Mouse (Mus musculus): ENCODE measurements around the gene Olfr424. TPM values are rescaled to one million over a fixed set of nuclear protein-coding genes. Genes with fewer than 3 reads are reported as not detected.

Gene Olfr424
- polyA plus RNA-seq (2012; rRNA removed), result not detected in 2 replicates

DNA sequence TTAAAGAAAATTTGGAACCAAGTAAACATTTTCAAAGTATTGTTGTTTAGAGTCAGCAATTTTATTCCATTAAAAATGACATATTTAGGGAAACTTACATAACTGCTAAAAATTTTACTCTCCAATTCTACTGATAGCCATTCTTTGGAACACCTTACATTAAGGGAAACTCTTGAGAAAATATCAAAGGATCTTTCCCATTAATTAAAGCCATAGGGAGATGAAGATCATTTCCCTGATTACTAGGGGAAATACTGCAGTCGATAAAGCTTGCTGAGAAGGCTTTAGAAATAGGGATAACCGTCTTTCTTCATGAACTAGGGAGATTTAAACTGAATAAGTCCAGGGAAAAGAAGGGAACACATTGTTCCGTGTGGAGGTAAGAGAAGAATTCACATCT is at the start of gene Olfr424:
Gene Olfr424 (plus strand): TSS at position 301 of the 400 bp plus-strand sequence.

DNA sequence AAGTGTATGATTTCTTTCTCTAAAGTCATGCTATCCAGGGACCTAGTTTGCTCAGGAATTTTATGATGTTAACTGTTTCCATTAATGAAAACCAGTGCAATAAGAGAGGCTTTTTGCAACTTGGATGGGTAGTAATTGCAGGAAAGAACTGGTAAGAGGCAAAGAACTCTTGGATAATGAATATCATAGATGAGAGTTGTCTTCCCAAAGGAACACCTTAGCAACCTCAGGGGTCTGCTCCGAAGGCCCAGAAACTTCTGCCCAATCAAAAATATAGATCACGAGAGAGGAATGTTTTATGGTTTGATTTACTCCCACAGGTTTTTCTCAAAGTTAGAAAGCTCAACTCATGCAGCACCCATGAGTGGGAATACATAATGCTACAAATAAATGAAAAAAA is 47.3 kb upstream of the Olfr424 start, which contains the start of gene Olfr429:
Gene Olfr429 (plus strand): TSS at position 301 of the 400 bp plus-strand sequence.

DNA sequence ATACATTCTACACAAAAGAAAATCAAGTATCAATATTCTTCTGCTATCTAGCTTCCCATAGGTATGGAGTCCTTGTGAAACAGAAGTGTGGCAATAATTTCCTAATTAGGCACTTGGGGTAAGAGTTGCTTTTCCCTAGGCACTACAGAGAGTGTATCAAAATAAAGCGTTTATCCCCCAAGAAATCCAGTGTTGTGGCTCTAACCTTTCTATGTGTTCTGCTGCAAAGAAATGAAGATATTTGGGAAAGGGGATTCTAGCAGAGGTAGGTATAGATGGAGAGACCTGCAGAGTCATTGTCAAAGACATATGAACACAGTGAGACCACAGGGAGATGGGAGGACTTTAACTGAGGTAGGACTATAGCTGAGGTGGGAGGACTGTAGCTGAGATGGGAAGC is 34.7 kb upstream of the Olfr424 start, which contains the start of gene Olfr427:
Gene Olfr427 (plus strand): TSS at position 301 of the 400 bp plus-strand sequence.

DNA sequence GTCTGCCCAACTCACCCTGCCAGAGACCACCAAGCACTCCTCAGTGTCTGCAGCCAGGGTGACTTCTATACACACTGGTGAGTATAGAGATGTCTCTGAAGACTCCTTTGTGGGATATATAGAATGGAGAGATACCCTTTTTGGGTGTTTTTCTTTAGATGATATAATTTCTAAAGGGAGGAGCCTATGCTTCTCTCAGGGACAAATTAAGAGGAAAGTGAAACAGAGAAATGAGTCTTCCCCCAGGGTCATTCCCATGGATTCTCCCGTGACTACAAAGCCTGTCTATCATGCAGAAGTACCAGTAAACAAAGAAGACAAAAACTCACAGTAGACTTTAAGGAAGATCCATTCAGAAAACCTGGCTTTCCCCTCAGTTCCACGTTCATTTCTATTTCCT is 10.3 kb upstream of the Olfr424 start, which contains the start of gene Olfr231:
Gene Olfr231 (minus strand): TSS at position 101 of the 400 bp plus-strand sequence.

DNA sequence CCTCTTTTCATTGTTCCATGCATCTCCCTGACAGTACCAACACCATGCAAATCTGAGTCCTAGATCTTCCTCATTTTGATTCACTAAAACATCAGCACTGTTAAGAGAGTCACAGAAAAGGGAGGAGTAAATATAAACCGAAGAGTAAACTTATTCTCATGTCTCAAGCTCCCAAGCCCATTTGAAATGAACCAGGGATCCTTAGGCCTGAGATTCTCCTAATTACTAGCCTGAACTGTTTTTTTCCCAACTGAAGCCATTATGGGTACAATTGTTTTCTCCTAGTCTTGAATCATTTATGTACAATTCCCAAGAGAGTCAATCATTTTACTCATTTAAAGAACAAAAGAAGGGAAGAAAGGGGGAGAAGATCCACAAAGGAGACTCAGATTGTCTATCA is 24.0 kb downstream of the Olfr424 start, which contains the start of gene Olfr420:
Gene Olfr420 (plus strand): TSS at position 301 of the 400 bp plus-strand sequence.

DNA sequence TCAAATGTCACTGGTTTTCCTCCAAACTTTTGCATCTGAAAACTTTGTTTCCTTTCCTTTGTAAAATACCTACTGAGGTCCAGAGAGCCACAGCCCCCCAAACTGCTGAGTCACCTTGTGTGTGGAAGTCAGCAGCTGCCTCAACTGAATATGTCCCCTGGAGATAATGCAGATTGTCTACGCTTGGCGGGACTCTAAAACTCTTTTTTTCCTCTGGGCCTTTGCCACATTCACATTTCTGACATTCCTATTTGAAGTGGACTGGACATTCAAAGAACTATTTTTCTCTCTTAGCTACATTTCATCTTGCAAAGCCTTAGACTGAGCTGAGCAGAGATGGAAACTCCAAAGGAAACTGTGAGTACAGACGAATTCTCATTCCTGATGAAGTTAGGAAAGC is 41.3 kb downstream of the Olfr424 start, which contains the start of gene Spta1:
Gene Spta1 (plus strand): TSS at position 172 of the 400 bp plus-strand sequence.

Other genes starting within 250 kb of the Olfr424 start
- gene Ifi211, start 218.5 kb upstream of the Olfr424 start, polyA plus RNA-seq (2012; rRNA removed), result 0.09 TPM in 1 of 2 replicates, not detected in the other
- 0.38 TPM in 1 of 2 replicates, not detected in the other for gene Mndal, start 189.0 kb upstream of the Olfr424 start, polyA plus RNA-seq (2012; rRNA removed)
- gene Ifi203, start 188.8 kb upstream of the Olfr424 start, polyA plus RNA-seq (2012; rRNA removed), result 0.28 and 0.98 TPM in 2 replicates
- not detected in 2 replicates for gene Ifi202b, start 148.8 kb upstream of the Olfr424 start, polyA plus RNA-seq (2012; rRNA removed)
- 0.04 TPM in 1 of 2 replicates, not detected in the other for gene Ifi205, start 99.7 kb upstream of the Olfr424 start, polyA plus RNA-seq (2012; rRNA removed)
- gene Olfr433, start 90.8 kb upstream of the Olfr424 start, polyA plus RNA-seq (2012; rRNA removed), result 0.15 TPM in 1 of 2 replicates, not detected in the other
- gene Olfr432, start 82.3 kb upstream of the Olfr424 start, polyA plus RNA-seq (2012; rRNA removed), result 0.08 TPM in 1 of 2 replicates, not detected in the other
- not detected in 2 replicates for gene Olfr430, start 64.9 kb upstream of the Olfr424 start, polyA plus RNA-seq (2012; rRNA removed)
- not detected in 2 replicates for gene Olfr429, start 47.2 kb upstream of the Olfr424 start, polyA plus RNA-seq (2012; rRNA removed)
- gene Olfr427, start 34.6 kb upstream of the Olfr424 start, polyA plus RNA-seq (2012; rRNA removed), result not detected in 2 replicates
- gene Olfr231, start 10.4 kb upstream of the Olfr424 start, polyA plus RNA-seq (2012; rRNA removed), result not detected in 2 replicates
- gene Olfr420, start 24.1 kb downstream of the Olfr424 start, polyA plus RNA-seq (2012; rRNA removed), result not detected in 2 replicates
- gene Spta1, start 41.3 kb downstream of the Olfr424 start, polyA plus RNA-seq (2012; rRNA removed), result not detected in 2 replicates
- gene Olfr419, start 120.5 kb downstream of the Olfr424 start, polyA plus RNA-seq (2012; rRNA removed), result not detected in 2 replicates
- not detected in 2 replicates for gene Mptx1, start 199.0 kb downstream of the Olfr424 start, polyA plus RNA-seq (2012; rRNA removed)
- gene Olfr417, start 233.6 kb downstream of the Olfr424 start, polyA plus RNA-seq (2012; rRNA removed), result not detected in 2 replicates